In genomic region chr16:91320608-91321007, GRCm38 (mm10) we compare ENCODE assay signal across 13 mouse cellular contexts. TPM values are rescaled to one million over a fixed set of nuclear protein-coding genes. Genes with fewer than 3 reads are reported as not detected.
DNase-seq lines count a peak whose midpoint lies in the region; ATAC-seq and TF ChIP-seq lines count a peak whose summit lies in the region.
"Had no signal": no experiment of that assay in that cellular context is flagged by ENCODE, and none has a peak within 500 bp of the region (broad histone marks: within the 10 kb centered on the region; RNA-seq: fewer than 3 reads in every experiment).

No protein-coding gene starts in this region.

- peak; percentile 46; the same call in 1 of the 2 replicates for ATAC-seq in hindbrain, embryonic 14.5 days (ENCODE audit: low FRiP score)
- peak; percentile 79 for ATAC-seq in neural tube, embryonic 13.5 days (ENCODE audit: low read depth)

- intact Hi-C loops in left cerebral cortex, postnatal 25 days (cut with DNase I) = no loop called here
- intact Hi-C loops in heart, postnatal 25 days (cut with DNase I) = no loop called here

- H3K27ac ChIP-seq in hindbrain, embryonic 14.5 days = peak overlapping the region; percentile 22; the same call in 1 of the 2 replicates
- peak overlapping the region; percentile 84 for H3K27ac ChIP-seq in neural tube, embryonic 13.5 days (replicated peaks)
- H3K27ac ChIP-seq: embryonic facial prominence, embryonic 12.5 days; liver, embryonic 15.5 days had no signal

- no peaks in the 10 kb centered on the region for H3K36me3 ChIP-seq in hindbrain, embryonic 14.5 days (replicated peaks; ENCODE audit: control insufficient read depth, insufficient read depth)
- no peaks in the 10 kb centered on the region for H3K36me3 ChIP-seq in neural tube, embryonic 13.5 days
- H3K36me3 ChIP-seq: embryonic facial prominence, embryonic 12.5 days; liver, embryonic 15.5 days had no signal

- peaks cover 61% of the 10 kb centered on the region for H3K27me3 ChIP-seq in hindbrain, embryonic 14.5 days (ENCODE audit: control insufficient read depth, insufficient read depth, low read length)
- H3K27me3 ChIP-seq in neural tube, embryonic 13.5 days = peaks cover 96% of the 10 kb centered on the region

- peak overlapping the region; percentile 39 for H3K4me2 ChIP-seq in hindbrain, embryonic 14.5 days (replicated peaks)
- peak overlapping the region; percentile 44 for H3K4me2 ChIP-seq in neural tube, embryonic 13.5 days
- H3K4me2 ChIP-seq: embryonic facial prominence, embryonic 12.5 days; liver, embryonic 15.5 days had no signal

- TF ChIP-seq CTCF in lung, adult 2 months (IDR thresholded peaks at IDR 0.05; ENCODE audit: insufficient read depth, low read length) = no peak

- H3K4me3 ChIP-seq in hindbrain, embryonic 14.5 days (replicated peaks; ENCODE audit: low read length) = 0 out of 2 replicates have a peak overlapping the region, but pooled peaks have one; percentile 6
- peak overlapping the region; percentile 9 for H3K4me3 ChIP-seq in neural tube, embryonic 13.5 days
- no peak overlapping the region for H3K4me3 ChIP-seq in lung, adult 2 months (replicated peaks; ENCODE audit: extremely low read depth, low read depth, low read length)
- H3K4me3 ChIP-seq: embryonic facial prominence, embryonic 12.5 days; liver, embryonic 15.5 days had no signal

- TF ChIP-seq POLR2A in lung, adult 2 months (IDR thresholded peaks at IDR 0.05; ENCODE audit: borderline replicate concordance, extremely low read depth, low read depth, low read length) = no peak

- WGBS in hindbrain, embryonic 14.5 days = 28% methylated on average over 15 of the region's 15 CpGs
- 19% methylated on average over 15 of the region's 15 CpGs for WGBS in neural tube, embryonic 13.5 days
- 63% methylated on average over 15 of the region's 15 CpGs for WGBS in lung, adult 2 months

- H3K4me1 ChIP-seq in hindbrain, embryonic 14.5 days (replicated peaks; ENCODE audit: control insufficient read depth, insufficient read depth, low read length) = peaks cover 5% of the 10 kb centered on the region; the same call in 1 of the 2 replicates
- peaks cover 18% of the 10 kb centered on the region for H3K4me1 ChIP-seq in neural tube, embryonic 13.5 days (replicated peaks)
- no peaks in the 10 kb centered on the region for H3K4me1 ChIP-seq in lung, adult 2 months (ENCODE audit: control insufficient read depth, insufficient read depth, low read length)
- H3K4me1 ChIP-seq: embryonic facial prominence, embryonic 12.5 days; liver, embryonic 15.5 days had no signal

- DNase-seq in left cerebral cortex, postnatal 25 days (ENCODE audit: low spot score in 2 of 2) = peak; percentile 22 to 26
- no peak for DNase-seq in left cerebral cortex, adult 11 months (ENCODE audit: low spot score)
- peak; percentile 38 to 42 for DNase-seq in cerebellum, postnatal 25 days
- peak; percentile 69 for DNase-seq in hindbrain, embryonic 14.5 days (ENCODE audit: low spot score)
- no peak for DNase-seq in lung, adult 2 months
- DNase-seq in heart, postnatal 25 days (ENCODE audit: low spot score) = no peak
- DNase-seq: adrenal gland, adult 2 months; heart, adult 18-20 months; right cerebral cortex, postnatal 14 days; thymus, adult 18-20 months had no signal

- no peak overlapping the region for H3K9ac ChIP-seq in hindbrain, embryonic 14.5 days
- H3K9ac ChIP-seq in neural tube, embryonic 13.5 days = peak overlapping the region; percentile 45; the same call in 1 of the 2 replicates
- H3K9ac ChIP-seq: embryonic facial prominence, embryonic 12.5 days; liver, embryonic 15.5 days had no signal

- no peaks in the 10 kb centered on the region for H3K9me3 ChIP-seq in hindbrain, embryonic 14.5 days (ENCODE audit: control insufficient read depth, low read length)
- H3K9me3 ChIP-seq in neural tube, embryonic 13.5 days = no peaks in the 10 kb centered on the region
- H3K9me3 ChIP-seq: embryonic facial prominence, embryonic 12.5 days; liver, embryonic 15.5 days had no signal

RNA-seq across cellular contexts. Expression of gene Olig1, which starts 51.0 kb away (rescaled TPM):
- total RNA-seq in left cerebral cortex, postnatal 25 days (2021) = 100 to 1,000 TPM; 108 to 112 TPM
- polyA plus RNA-seq in hindbrain, embryonic 14.5 days (2014; fragmentation: Nextera tagmentation; extraction: Ambion mirVana) = 93.4 and 118 TPM in 2 replicates
- polyA plus RNA-seq in neural tube, embryonic 13.5 days (2015; fragmentation: Nextera tagmentation; extraction: Ambion mirVana) = 20.9 and 26.0 TPM in 2 replicates
- 0.05 and 0.25 TPM in 2 replicates for polyA plus RNA-seq in lung, adult 2 months (2012; rRNA removed)
- total RNA-seq in heart, postnatal 25 days (2021) = not detected

RNA-seq across cellular contexts. Expression of gene Ifnar2, which starts 52.0 kb away (rescaled TPM):
- 10 to 100 TPM; 20.5 to 20.6 TPM for total RNA-seq in left cerebral cortex, postnatal 25 days (2021)
- 38.2 and 40.4 TPM in 2 replicates for polyA plus RNA-seq in hindbrain, embryonic 14.5 days (2014; fragmentation: Nextera tagmentation; extraction: Ambion mirVana)
- 39.9 and 40.6 TPM in 2 replicates for polyA plus RNA-seq in neural tube, embryonic 13.5 days (2015; fragmentation: Nextera tagmentation; extraction: Ambion mirVana)
- 91.2 and 96.3 TPM in 2 replicates for polyA plus RNA-seq in lung, adult 2 months (2012; rRNA removed)
- total RNA-seq in heart, postnatal 25 days (2021) = 10 to 100 TPM; 34.5 to 37.6 TPM

Comparison
In these comparisons a context has a peak if more than half of its experiments do, and no peak if none do; other contexts are left out.
1. DNase-seq: peak in left cerebral cortex, postnatal 25 days (2 of 2), cerebellum, postnatal 25 days (2 of 2) and hindbrain, embryonic 14.5 days (single experiment); none in left cerebral cortex, adult 11 months (single experiment), lung, adult 2 months (single experiment) and heart, postnatal 25 days (single experiment).
2. RNA of gene Olig1, which starts 51.0 kb away (polyA plus RNA-seq): 93.4 to 118 TPM in hindbrain, embryonic 14.5 days and 20.9 to 26.0 TPM in neural tube, embryonic 13.5 days; 0.05 to 0.25 TPM in lung, adult 2 months; every median in the first group is over 10 times any median in the second.